Mouse (Mus musculus): Measurements from ENCODE around the gene Sdc1.

Gene Sdc1

GRCm38 (mm10) chr12:8827014-8827715, 56.0 kb downstream of the Sdc1 start:
- DNase-seq (ENCODE audit: low read depth, low spot score) = peak; percentile 4

GRCm38 (mm10) chr12:8829032-8829660, 58.0 kb downstream of the Sdc1 start:
- no peak for DNase-seq (ENCODE audit: low read depth, low spot score)

- DNase-seq (ENCODE audit: low read depth, low spot score) = no peak
Observed at GRCm38 (mm10) chr12:8829661-8830040, 58.5 kb downstream of the Sdc1 start.

- DNase-seq (ENCODE audit: low read depth, low spot score) = peak; percentile 98
Observed at GRCm38 (mm10) chr12:8830967-8831635, 60.0 kb downstream of the Sdc1 start.

- no peak for DNase-seq (ENCODE audit: low read depth, low spot score)
Observed at GRCm38 (mm10) chr12:8831710-8832109, 60.6 kb downstream of the Sdc1 start.

GRCm38 (mm10) chr12:8840782-8841325, 69.7 kb downstream of the Sdc1 start:
- DNase-seq (ENCODE audit: low read depth, low spot score) = no peak

GRCm38 (mm10) chr12:8842725-8843124, 71.6 kb downstream of the Sdc1 start:
- no peak for DNase-seq (ENCODE audit: low read depth, low spot score)

Data from brain, adult 2 months (tissue).